Comparison of ENCODE assay signal across 14 mouse cellular contexts in the genomic region with DNA sequence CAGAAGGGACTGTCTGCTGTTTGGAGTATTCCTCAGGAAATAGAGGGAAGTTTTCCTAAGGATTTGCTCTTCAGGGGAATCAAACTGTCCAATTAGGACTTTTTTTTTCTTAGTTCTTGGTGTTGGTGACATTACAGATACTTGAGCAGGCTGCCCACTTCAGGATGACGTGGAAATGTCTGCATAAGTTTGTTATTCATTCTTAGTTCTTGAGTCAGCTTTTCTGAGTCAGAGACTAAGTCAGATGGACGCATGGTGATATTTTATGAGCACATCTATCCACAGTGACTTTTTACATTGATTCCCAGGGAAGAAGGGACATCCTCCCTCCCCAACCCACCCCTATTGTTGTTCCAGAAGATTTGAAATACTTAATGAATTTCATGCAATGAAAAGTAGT.
"Had no signal": no experiment of that assay in that cellular context is flagged by ENCODE, and none has a peak within 500 bp of the region (broad histone marks: within the 10 kb centered on the region; RNA-seq: fewer than 3 reads in every experiment).

No protein-coding gene starts in this region.

- DNase-seq: kidney, adult 18-20 months; kidney, adult 9 months; kidney, postnatal 14 days; kidney, postnatal 4 days; liver, embryonic 13.5 days; lung, adult 2 months; lung, postnatal 14 days; lung, postnatal 4 days; right cerebral cortex, postnatal 4 days; spleen, adult 18-20 months; thymus, postnatal 36 days had no signal

- H3K4me1 ChIP-seq: liver, embryonic 13.5 days; midbrain, embryonic 13.5 days; stomach, embryonic 15.5 days had no signal

- H3K27ac ChIP-seq: liver, embryonic 13.5 days; midbrain, embryonic 13.5 days; stomach, embryonic 15.5 days had no signal

- H3K4me3 ChIP-seq: liver, embryonic 13.5 days; midbrain, embryonic 13.5 days; stomach, embryonic 15.5 days had no signal

- ATAC-seq: midbrain, embryonic 13.5 days; midbrain, embryonic 16.5 days had no signal
